Mouse (Mus musculus) ovary, adult 18-20 months (tissue): ENCODE results near the gene Pde5a.

Source experiments
- DNase-seq: peaks from one replicate; pipeline ENCODE4 v3.0.0; 2022; ENCODE audit warnings: low spot score, mixed read lengths

Gene Pde5a

GRCm38 (mm10) chr3:122848410-122849034 lies 119.8 kb downstream of the Pde5a start:
- DNase-seq, result no peak

DNA sequence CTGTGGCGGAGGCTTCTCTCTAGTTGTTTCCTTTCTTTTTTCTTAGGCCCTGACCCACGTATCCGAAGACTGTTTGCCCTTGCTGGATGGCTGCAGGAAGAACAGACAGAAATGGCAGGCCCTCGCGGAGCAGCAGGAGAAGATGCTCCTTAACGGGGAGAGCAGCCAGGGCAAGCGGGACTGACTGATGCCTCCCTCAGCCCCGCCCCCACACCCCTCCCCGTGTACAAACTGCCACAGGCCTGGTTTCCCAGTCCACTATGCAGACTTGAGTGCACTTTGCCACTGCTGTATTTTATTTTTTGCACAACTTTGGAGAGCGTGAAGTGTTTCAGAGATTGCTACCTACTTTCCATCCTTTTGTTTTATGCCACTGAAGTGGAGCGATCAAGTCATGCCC lies 126.4 kb downstream of the Pde5a start:
- no peak for DNase-seq

DNA sequence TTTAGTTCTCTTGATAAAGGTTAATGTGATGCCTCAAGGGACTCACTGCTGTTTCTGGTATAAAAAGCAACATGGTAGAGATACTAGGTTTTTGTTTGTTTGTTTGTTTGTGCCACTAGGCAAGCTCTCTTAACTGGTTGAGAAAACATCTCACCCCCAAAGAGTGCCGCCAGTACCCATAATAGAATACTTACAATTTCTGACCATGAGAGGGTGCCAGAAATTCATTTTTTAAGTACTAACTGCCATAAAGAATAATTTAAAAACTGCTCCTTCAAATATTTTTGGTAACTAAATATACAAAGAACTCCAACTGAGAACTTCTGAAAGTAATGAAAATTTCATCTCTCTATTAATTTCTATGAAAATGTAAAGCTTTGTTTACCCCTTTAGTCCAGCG lies 131.1 kb downstream of the Pde5a start:
- no peak for DNase-seq

DNA sequence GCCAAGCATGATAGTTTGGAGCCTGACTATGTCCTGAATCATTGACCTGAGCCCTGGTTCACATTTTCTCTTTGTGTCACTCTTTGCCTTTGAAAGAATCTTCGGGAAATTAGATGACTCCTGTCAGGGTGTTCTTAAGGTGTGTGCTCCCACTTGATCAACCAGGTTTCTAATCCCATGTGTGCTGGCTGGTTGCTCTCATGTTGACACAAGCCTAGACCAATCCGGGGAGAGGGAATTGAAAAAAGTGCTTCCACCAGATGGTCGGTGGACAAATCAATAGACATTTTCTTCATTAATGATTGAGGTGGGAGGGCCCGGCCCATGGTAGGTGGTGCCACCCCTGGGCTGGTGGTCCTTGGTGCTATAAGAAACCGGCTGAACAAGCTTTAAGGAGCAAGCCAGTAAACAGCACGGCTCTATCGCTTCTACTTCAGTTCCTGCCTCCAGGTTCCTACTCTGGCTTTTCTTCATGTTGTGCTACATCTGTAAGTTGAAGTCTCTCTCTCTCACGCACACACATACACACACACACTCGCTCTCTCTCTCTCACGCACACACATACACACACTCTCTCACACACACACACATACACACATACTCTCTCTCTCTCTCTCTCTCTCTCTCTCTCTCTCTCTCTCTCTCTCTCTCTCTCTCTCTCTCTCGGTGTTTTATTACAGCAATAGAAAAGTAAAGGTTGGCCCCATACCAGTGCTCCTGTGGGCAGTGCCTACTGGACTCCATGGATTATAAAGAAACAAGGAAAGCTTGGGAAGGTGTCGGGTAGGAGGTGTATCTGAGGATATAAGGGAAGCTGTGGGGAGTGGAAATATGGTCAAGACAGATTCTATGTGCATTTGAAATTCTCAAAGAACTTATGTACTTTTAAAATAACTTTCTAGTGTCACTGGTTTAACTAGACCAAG lies 132.1 kb downstream of the Pde5a start:
- DNase-seq, result no peak

DNA sequence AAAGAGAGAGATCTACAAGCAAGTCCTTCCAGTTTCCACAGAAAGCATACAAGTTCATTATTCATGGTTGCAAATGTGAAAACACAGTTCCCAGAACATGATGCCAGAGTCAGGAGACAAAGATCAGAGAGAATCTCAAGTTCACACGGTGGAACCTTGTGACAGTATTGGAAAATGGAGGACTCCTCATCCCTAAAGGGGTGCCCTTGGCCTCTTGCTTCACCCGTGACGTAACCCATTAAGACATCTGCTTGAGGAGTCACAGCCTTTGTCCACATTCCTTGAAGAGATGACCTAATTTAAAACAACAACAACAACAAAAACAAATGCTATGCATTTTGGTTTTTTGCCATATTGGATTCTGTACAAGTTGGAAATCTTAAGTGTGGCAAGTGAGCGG lies 136.3 kb downstream of the Pde5a start:
- DNase-seq, result no peak

DNA sequence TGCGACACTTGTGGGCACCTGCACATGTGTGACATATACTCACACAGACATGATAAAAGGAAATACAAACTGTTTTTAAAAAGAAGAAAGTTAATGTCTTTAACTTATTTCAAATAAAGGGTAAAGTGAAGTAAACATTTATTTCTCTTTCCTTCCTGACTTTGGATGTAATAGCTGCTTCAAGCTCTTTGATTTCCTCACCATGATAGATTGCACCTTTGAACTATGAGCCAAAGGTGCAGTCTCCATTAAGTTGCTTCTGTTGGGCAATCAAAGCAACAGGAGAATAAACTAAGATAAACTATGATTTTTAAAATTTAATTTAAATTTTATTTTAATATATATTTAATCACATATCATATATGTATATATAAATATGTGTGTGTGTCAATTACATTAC lies 139.5 kb downstream of the Pde5a start:
- DNase-seq, result no peak

DNA sequence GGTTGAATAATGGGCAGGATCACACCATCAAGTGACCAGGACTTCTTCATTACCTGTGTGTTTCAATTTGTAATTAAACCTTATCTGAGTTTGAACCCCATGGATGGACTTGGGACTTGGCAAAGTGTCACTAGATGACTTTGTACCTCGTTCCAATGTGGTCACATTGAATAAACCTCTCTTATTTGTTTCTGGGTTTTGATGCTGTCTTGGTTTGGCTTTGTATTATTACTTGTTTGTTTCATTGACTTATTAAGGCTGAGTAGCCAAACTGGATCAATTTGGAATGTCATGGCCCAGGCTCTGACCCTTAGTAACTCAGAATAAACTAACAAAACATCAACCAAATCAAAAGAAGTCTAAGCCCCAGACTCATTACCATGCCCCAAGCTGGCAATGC lies 142.8 kb downstream of the Pde5a start:
- no peak for DNase-seq

DNA sequence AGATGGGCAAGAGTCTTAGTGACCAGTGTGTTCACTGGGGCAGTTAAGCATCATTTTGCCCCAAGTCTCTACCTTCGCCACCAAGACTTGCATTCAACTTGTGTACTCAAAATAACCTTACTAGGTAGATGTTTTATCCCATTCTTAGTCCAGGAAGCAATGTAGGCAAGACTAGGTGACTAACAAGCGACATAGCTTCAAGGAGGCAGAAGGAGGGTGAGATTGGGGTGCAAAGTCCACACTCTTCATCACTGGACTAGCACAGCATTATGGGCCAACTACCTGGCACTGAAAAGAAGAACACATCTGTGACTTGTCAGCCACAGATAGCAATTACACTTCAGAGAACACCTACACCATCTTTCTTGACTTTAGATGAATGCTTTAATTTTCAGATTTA lies 148.1 kb downstream of the Pde5a start:
- no peak for DNase-seq

DNA sequence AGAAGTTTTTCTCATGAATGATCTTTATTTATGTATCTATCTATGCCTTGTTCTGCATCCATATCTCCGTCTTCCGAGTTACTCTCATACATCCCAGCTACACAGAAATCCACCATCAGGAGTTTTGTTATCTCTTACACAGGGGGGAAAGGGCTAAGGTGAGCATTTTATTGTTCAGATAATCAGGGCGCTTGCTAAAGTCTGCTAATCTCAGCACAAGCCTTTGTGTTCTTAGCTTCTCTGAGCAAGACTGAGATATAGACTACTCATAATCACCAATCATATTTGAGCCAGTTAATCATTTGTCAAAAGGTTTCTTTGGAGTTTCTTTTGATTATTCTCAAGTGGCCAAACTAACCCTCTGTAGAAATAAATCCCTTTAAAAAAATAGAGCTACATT lies 148.8 kb downstream of the Pde5a start:
- no peak for DNase-seq

DNA sequence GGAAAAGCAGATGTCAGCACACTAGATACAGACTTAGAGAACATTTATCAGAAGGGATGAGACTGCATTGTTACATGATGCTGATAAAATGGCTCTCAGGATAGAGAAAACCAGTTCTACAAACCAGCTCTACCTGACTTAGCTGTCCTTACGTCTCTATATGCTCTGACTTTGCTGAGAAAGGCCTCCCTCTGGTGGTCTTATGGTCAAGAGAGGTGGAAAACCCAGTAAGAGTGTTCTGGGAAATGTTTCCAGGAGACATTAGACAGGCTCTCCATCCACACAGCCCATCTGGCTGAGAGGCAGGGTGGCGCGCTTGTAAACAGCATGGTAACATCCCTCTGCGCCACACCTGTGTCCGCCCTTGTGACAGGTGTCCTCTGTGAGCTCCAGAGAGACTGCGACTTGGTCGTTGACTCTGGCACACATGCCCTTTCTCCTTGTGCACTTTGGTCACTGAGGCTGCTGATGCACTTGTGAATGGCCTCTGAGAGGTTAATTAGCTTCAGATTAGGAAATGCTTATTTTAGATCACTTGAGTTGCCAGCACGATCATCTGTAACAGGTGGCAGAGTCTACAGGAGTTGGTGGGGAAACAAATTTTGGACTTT lies 150.1 kb downstream of the Pde5a start:
- no peak for DNase-seq

DNA sequence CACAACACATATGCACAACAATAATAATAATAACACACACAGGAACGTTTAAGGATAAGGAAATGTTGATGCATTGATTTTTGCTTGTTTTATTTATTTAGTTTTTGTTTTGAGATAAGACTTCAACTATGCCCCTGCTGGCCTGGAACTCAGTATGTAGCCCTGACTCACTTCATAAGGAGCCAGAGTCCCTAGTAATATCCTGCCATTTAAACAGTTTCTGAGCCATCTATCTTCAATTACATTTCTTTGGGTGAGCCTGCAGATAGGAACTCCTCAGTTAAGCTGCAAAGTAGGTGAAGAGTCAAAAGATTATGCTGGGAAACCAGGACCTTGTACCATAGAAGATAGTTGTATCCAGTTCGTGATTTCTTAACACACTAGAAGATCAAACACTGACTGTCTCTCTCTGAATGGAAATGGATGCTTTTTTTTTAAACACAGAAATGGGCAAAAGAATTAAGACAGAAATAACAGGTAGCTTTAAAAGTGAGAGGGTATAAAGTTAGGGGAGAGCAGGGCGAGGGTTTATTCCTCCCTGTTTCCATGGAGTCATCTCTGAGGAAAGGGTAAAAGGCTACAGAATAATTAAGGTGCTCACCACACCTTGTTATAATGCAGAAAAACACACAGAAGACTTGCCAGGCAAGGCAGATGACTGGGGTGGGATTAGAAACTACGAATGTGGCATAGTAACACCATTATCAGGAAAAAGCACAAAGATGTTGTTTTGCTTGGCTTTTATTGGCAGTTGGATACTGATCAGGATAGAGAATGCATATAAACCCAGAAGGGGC lies 159.0 kb downstream of the Pde5a start:
- DNase-seq, result no peak

- DNase-seq, result no peak
These were observed 159.6 kb downstream of the Pde5a start for GRCm38 (mm10) chr3:122888371-122888819.

DNA sequence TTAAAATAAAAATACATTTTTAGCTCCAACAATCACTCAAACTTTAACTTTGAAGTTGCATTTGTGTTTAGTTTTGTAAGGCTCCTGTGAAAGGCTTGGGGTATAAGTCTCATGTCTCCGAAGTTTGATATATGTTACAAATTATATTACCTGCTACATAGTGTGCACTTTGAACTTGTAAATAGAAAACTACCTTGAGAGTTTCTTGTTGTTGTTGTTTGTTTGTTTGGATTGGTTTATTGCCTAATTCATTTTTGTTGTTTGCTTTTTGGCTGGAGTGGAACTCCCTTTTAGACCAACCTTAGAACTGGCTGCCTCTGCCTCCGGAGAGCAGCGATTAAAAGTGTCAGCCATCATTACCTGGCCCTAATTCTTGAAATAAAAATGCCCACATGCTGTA lies 166.0 kb downstream of the Pde5a start, which contains the start of gene Fabp2:
Fabp2 (plus strand) TSS at position 301 of the 400 bp plus-strand sequence.
- DNase-seq, result no peak

DNA sequence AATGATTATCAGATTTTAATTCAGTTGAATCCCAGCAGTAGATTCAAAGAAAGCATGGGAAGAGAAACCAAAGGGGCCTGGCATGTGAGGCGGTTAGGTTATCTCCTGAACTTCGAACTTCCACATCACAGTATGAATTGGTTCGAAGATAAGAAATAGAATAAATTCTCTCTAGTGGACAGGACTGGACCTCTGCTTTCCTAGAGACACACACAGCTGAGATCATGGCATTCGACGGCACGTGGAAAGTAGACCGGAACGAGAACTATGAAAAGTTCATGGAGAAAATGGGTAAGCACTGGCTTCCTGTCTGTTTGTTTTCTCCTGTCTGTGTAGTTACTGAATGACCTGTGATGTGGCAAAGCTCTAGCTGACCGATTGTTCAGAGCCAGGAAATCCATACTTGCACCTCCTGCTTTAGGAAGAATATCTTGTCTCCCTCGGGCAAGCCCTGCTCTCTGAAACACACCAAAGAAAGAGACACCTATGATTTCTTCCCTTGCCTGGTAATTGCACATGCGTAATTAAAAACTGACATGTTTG lies 166.5 kb downstream of the Pde5a start:
- DNase-seq, result no peak

GRCm38 (mm10) chr3:122898254-122898653 lies 169.5 kb downstream of the Pde5a start:
- DNase-seq, result no peak

DNA sequence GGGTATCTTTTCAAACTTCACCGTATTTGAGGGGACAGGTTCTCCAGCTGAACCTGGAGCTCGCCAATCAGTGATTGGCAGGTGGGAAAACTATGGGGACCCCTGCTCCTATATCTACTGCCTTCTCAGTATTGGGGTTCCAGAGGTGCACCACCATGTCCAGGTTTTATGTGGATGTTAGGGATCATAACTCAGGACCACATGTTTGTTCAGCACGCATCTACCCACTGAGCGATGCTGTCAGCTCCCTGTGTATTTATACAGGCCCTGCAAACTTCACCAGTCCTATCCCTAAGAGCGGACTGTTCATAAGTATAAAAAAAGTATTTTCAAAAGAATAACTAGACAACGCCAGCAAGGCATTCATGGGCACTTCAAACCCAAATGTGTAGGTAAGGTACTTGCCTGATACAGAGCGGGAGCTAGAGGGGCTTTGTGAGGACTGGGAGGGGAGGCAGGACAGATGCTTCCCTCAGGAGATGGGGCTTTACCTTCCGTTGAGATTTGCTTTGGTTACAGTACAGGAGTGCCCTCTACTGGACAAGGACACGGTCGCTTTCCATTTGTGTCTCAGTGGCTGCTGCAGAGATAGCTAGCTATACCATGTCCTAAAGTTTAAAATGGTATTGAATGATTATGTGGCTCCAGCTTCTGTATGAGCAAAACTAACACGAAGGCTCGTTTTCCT lies 175.1 kb downstream of the Pde5a start:
- DNase-seq, result no peak

- DNase-seq, result no peak
These were observed 179.1 kb downstream of the Pde5a start for GRCm38 (mm10) chr3:122907841-122908240.
